Mouse (Mus musculus): ENCODE data around the gene Tnik.

The Tnik gene

DNA sequence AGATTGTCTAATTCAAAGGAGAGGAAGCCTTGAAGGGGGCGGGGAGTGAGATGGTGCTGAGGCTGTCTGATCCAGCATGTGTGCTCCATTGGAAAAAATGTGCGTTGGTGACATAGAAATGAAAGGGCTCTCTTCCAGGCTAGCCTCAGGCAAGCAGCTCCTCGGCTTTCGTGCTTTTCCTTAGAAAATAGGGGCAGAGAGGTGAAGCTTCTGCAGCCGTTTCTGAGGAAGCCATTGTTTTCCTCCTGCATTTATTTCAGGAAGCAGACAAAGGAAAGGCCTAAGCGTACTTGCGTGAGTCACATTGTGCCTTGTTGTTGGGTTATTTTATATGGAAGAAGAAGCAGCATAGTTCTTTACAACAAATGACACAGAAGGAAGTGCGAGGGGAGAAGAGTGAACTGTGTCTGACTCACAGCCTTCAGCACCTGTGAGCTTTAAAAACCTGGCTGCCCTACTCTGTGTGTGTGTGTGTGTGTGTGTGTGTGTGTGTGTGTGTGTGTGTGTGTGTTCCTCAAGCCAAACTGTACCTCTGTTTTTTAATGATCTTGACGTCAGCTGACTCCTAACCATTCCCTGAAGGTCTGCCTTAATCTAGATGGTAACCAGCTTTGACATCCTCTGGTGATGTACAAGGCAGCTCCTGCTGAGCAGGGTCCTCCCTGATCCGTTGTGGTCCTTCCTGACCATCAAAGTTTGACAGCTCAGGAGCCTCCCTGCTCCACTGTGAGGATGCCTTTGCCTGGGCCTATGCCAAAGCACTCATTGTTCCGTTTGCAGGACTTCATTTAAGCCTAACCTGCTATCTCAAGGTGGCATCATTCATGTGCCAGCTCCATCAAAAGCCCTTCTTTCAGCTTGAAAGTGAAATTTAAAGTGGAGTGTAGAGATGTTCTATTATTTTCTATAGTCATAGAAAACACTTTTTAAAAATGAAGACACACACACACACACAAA is 228.3 kb downstream of the Tnik start:
- peak; percentile 37 for DNase-seq

DNA sequence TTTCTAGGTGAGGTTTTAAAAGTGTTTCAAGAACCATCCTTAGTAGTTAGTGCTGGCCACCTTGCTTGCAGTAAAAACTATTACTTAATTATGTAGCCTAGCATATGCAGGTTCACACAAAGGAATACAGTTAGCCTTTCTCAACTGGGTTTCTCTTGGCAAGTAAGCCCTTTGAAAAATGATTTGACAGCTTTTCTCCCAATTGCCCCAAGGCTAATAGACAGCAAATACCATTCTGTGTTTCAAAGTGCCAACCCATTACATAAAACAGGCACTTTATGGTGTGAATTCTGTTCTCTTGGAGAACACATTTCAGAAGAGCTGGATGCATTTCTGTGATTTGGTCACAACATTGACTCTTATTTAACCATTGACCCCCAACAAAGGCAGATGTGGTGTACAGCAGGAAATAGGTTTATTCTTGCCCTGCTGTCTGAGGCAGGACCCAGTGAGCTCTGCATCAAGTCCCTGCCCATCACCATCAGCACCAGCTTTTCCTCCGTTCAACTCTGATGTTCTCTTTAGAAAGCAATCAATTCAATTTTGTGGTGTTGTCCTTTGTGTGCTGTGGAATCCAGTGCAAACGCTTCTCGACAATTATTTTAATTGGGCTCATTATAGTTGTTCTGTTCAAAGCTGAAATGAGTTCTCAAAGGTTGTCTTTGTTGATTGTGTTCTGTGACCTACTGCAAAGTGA is 233.9 kb downstream of the Tnik start:
- DNase-seq, result no peak

DNA sequence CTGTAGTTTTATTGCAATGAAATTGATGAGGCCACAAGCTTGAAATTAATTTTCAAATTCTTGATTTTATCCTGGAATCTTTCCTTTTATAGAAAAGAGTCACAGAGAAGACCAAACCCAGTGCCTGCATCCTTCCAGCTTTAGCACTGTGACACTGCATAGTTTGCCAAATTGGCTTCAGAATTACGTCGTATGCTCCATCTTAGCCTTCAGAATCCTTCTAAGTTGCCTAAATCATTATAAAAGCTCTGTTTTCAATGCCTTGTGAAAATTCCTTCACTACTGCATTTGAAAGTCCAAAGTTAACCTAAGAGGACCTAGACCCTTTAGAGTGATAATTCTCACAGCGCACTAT is 234.5 kb downstream of the Tnik start:
- no peak for DNase-seq

DNA sequence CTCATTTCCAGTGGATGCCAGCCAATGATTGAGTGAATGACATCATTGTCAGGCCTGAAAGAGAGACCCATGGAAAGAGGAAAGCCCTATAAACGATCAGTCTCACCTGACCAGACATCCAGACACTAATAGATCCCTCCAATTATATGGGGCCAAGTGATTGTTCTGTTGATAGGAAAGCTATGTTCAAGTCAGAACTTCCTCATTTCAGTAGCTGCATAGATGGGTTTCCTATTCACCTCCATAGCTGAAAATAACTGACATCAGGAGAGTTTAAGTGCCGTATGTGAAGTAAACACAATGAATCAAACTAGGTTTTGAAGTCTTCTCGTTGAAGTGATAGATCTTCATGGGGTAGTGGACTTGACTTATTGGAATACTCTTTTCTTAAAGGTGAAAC is 239.7 kb downstream of the Tnik start:
- no peak for DNase-seq

DNA sequence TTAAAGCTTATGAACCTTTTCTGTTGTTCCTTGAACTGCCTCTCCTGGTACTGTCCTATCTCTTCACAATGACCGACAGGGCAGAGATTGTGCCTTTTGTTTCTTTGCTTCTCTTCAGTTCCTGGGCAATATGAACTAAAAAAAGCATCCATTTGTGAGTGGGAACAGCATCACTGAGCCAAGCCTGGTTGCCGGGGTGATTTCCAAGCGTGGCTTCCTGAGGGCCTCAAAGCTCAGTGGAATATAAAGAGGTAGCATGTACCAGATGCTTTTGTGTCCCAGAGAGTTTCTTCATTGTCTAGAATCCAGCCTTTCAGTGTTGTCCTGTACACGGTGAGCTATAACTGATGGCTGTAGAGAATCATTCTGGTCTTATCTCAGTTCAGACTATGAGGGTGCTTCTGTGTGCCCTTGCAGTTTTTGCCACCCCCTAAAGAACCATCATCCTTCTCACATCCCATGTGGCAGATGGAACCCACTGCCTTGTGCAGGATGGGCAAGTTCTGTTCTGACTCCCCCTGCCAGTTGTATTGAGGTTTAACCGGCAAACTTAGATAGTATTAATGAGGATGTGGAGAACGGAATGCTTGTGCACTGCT is 246.4 kb downstream of the Tnik start:
- no peak for DNase-seq

DNA sequence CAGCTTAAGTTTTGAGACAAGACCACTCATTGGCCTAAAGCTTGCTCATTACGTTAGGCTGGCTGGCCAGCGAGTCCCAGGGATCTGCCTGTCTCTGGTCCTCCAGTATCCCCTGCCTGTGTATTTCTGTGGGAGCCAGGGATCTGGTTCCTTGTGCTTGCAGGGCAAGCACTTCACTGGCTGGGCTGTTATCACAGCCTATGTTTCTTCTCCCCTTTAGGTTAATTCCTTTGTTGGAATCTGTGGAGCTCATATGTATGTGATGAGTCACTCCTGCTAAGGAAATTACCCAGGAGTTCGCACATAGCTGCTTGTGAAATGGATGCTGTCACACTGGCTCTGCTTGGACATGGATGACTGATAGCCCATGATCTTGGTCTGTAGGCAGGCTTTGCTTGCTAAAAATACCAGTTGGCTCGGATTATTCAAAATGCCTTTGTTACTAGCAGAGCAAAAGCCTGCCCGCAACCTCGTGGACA is 260.0 kb downstream of the Tnik start:
- no peak for DNase-seq

DNA sequence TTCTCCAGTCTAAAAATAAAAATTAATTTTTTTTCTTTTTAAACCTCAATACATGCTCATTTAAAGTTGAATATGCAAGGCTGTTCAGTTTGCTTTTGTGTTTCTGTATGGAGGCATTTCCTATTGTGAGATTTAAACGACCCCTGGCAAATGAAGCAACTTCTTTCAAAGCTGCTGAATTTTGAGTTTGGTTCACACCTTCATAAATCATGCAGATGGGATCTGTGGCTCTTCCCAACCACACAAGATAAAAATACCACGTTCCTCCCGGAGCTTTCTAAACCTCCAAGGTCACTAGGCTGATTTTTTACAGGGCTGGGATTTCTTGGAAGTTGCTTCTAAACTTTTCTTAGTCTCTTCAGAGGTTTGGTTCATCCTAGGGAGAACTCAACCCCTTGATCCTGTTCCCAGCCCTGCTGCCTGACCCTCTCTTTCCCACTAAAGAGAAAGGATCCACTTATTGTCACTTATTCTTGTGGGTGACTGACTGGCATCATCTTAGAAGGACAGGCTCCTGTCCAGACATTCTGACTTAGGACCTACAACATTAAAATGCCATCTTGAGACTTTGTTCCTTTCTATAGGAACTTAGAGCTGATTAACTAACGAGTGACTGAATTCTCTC is 260.6 kb downstream of the Tnik start:
- no peak for DNase-seq

DNA sequence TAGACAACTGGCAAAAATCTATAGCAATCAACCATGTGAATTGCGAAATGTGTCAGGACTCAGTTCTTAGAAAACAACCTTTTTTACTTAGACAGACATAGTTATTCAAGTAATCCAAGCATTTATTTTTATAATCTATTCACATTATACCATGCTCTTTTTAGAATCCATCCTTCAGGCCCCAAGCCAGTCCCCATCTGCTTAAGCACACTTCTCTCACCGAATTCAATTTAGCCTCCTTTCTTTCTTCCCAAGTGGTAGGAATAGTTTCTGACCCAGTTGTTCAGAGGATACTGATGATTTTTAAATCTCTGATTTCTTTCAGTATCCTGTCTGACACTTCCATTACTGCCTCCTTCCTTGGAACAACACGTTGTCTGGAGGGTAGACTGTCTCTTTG is 261.5 kb downstream of the Tnik start:
- no peak for DNase-seq

DNA sequence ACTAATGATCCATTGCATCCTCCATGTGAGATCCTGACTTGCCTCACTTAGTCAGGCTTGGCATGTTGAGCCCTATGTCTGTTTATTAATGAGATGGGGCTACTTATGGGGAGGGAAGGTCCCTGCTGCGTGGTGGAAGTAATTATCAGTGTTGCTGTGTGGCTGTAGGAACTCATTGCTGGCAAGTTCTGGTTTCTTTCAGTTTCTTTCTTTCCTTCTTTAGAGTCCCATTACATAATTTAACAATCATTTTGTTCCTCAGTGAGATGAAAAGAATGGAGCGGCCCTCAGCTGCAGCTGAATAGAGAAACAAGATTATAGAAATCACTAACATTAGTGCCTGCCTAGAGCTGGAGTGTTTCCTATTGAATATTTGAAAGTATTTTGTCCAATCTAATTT is 263.7 kb downstream of the Tnik start:
- DNase-seq, result no peak

DNA sequence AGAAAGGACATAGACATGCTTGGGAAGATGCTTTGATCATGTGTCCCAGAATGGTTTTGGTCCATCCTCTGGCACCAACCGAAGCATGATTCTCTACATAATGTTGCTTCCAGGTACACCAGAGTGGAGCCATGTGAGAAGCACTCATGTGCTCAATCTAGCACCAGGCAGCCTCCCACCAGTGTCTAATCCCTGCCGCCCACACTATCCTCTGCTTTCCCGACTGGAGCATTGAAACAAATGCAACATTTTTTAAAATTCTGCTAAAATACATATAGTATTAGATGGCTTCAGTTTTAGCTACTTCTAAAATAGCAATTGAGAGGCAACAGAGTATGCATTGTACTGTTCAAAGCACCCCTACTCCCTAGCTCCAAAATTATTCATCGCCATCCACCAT is 264.2 kb downstream of the Tnik start:
- no peak for DNase-seq

DNA sequence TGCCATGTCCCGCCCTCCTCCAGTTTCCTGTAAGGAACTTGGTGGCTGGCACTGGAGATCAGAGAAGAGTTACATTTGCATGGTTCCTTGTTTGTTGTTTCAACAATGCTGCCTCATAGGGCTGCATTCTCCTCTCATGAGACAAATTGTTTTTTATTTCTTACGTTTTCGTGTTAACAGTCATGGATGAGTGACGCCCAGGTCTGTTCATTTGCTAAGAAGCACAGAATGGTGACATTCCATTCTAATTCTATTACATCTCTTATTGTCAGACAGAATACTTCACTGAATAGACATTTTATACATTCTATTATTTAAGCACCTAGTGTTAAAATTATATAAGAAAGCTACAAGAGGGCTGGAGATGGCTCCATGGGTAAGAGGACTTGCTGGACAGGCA is 266.5 kb downstream of the Tnik start:
- no peak for DNase-seq

DNA sequence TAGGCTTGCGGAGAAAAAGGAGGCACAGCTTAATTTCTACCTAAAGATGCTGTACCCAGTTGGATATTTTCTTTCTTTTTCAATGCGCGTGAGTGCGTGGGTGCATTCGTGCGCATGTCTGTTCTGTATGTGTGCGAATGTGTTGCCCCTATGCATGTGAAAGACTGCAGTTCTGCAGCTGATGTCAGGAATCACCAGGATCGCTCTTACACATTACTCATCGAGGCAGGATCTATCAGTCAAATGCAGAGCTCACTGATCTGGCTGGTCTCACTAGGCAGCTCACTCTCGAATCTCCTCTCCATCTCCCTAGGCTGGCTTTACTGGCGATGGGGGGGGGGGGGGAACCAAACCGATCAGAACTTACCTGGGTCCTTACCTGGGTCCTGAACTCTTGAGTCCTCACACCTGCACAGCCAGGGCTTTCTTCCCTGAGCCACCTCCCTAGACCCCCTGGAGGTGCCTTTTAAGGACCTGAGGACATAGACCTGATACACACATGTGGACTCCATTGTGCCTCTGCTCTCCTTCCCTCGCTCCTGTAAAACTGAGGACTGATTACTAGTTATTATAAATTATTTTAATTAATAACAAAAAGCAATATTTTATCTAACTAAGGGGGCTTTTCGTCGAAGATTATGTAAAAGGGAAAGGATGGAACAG is 268.4 kb downstream of the Tnik start:
- peak; percentile 49 for DNase-seq

DNA sequence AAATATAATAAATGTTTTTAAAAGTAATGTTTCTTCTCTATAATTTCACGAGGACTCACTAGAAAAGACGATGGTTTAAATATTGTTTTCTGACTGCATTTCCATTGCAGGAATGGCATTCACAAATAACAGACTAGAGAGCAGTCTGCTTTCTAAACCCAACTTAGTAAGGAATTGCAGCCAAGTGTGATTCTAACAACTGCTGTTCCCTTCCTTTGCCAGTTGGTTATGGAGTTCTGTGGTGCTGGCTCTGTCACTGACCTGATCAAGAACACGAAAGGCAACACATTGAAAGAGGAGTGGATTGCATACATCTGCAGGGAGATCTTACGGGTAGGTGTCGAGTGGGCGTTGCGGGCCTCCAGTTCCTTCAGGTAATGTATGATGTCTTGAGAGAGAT is 269.7 kb downstream of the Tnik start:
- peak; percentile 30 for DNase-seq

DNA sequence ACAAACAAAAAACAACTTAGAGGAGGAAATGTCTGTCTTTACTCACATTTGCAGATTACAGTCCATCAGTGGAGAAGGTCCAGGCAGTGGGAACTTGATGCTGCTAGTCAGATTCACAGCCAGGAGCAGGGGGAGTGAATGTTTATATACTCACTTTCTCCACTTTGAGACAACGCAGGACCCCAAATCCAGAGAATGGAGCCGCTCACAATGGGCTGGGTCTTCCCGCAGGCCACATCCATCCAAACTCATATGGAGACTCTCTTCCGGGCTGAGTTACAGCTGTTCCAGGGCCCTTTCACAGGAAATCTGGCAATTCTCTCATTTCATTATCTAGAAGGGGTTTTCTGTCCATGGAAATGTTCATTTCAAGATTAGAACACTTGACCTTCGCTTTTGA is 277.1 kb downstream of the Tnik start:
- DNase-seq, result no peak

DNA sequence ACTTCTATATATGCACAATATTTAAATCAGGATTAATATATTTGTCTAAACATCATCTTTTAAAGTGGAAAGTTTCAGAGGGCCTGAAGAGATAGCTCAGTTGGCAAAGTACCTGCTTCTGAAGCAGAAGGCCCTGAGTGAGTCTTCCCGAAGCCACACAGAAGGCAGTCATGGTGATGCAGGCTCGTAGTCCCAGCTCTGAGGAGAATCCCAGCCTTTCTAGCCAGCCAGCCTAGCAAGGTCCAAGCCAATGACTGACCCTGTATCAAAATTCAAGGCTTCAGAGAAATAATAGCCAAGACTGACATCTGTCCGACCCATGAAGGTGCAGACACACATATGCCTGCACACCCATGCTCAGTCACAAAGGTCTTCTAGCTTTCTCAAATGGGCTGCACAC is 279.9 kb downstream of the Tnik start:
- DNase-seq, result no peak

DNA sequence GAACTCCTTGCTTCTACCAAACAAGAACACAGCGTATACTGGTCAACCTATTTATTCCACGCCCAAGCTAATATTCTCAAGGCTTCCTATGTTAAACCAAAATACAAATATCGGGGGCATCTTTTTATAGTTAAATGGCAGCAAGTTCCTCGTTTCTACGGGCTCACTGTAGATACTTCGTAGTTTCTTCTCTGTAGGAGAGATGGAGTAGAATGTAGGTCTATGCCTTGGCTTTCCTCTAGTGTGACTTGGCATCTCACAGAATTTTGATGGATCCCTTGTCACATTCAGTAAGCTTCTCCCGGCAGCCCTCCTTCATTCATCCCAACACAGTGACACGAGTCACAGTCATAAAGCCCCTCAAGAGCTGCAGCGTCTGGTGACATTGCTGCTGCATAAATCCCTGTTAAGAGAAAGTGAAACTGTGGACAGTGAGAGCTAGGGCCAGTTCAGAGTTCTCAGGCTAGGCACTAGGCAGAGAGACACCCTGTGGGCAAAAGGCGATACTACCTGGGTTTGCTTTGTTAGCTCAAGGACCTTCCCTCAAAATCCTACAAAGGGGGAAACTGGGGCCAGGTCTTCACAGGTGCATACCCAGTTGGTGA is 280.5 kb downstream of the Tnik start:
- no peak for DNase-seq

DNA sequence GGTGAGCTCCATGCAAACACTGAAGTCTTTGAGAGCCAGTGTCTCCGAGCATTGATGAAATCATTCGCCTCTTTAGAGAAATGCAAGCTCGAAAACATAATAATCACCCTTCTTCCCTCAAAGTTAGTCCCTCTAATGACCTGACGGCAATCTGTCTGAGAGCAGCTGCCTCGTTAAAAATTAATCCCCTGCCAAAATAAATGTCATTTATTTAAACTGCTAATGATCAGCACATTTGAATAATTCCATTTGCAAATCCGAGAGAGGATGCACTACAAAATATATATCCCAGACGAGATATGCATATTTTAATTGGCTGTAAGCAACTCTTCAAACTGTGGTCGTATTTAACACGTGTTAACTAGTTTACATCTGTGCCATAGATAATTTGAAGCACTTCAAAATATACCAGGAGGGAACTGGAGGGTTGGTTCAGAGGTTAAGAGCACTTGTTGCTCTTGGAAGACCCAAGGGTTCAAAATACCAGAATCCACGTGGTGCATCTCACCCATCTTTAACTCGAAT is 281.4 kb downstream of the Tnik start:
- no peak for DNase-seq

DNA sequence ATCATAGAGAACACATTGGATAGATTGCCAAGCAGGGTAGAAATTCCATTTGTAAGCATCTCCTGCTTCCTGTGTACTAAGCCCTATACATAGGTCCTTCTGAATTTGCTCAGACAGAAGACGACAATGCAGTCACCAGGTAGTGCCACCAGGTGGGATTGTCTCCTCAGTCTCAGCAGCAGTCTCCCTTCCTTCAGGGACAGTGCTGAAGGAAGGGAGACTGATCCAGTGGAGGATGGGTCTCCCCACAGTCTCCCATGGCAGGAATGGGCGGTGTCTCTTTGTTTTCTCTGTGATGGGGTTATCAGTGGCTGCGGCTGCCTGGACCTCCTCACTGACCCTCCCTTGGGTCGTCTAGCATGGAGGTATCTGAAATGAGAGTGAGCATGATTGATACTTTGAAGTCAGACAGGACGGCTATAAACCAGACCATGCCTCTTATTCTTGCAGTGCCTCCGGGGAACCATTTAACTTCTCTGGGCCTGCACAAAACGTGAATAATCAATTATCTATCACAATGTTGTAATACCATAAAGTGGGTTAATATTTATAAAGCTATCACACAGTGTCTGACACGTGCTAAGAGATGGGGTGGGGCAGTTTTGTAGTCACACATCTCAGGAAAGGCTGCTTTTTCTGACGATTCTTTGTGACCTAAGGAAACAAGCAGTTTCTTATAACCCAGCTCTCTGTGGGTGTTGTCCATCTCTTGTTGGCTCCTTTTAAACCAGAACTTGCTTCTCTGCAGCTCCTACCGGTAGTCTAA is 285.1 kb downstream of the Tnik start:
- no peak for DNase-seq

DNA sequence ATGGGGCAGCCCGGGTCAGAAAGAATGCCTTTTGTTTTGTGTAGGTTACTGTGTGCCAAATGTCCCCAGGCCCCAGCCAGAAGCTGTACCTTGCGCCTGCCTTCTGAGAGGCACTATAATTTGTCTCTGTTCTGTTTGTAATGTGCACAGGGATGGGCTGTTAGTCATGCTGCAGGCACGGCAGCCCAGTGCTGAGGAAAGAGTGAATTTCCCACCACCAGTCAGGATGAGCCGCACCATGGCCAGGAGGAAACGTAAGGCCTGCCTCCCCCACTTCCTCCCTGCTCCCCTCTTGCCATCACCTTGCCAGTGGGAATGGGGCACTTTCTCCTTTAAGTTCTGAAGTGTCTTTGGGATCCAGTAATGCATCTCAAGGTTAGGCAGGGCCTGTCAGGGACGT is 286.4 kb downstream of the Tnik start:
- peak; percentile 36 for DNase-seq

DNA sequence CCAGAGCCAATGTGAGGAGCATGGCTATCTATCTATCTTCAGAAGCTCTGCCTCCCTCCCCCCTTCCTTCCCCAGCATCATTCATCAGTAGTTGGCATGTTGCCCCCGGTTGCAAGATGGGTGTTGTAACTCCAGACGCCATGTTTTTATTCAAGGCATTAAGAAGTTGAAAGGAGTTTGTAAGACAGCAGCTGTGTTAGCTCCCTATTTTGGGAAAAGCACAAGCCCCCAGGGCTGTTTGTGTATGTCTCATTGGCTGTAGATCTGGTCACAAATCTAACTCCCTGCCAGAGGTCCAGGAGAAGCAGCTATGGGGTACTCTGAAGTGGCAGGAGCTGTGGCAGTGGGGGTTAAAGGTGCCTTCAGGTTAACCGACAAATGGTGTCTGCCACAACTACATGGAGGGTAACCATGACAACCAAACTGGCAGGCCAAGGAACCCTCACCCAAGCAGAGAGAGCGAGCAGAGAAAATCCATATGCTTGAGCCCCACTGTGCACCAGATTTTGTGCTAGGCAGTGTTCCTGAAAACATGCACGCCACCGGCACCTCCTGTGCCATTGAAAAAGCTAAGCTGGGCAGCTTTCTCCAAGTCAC is 287.6 kb downstream of the Tnik start:
- peak; percentile 66 for DNase-seq

DNA sequence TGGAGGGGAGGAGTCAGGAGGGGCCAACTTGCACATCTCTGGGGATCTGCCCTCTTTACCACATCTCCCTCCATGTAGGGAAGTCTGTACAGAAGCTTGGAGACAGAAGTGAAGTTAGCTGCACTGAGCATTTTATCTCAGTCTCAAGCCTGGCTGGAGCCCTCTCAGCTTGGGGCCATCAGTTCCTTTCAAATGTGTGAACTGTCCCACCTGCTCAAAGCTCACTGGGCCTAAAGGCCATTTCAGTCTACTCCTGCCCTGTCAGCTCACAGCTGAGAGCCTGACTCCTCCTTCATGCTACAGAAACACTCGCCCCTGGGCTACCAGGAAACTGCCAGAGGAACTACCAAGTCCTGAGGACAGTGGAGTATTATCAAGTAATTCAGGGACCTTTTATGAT is 288.7 kb downstream of the Tnik start:
- no peak for DNase-seq
